Mouse (Mus musculus) liver, adult 2 months (tissue): ENCODE measurements at regions not wholly inside any gene's neighbourhood (a gene's known extent, or its start where the extent isn't known, plus 50 kb on each side); places are given as distances from the start of the nearest gene placed in this dataset.

Source experiments
- DNase-seq: peaks from one replicate; pipeline ENCODE4 v3.0.0-alpha.2; 2011; ENCODE audit warnings: low read depth, low spot score; ENCODE audit errors: extremely low read depth
- H3K27ac ChIP-seq: fragments of 200-500 bp; replicated peaks from 2 replicates; pipeline ENCODE4 v1.5.1; 2012; ENCODE audit warnings: low read depth, mild to moderate bottlenecking, control low read depth, inconsistent platforms, low read length; ENCODE audit not compliant: insufficient read depth
- H3K27me3 ChIP-seq: fragments of 200-500 bp; 2 replicates; pipeline ENCODE4 v1.6.1; 2012; ENCODE audit warnings: mild to moderate bottlenecking, moderate library complexity, low read length, inconsistent platforms; ENCODE audit not compliant: control insufficient read depth, insufficient read depth
- H3K36me3 ChIP-seq: fragments of 200-500 bp; 2 replicates; pipeline ENCODE4 v1.6.1; 2012; ENCODE audit warnings: low read length, inconsistent platforms; ENCODE audit not compliant: control insufficient read depth, insufficient read depth
- H3K4me1 ChIP-seq: fragments of 200-500 bp; 2 replicates; pipeline ENCODE4 v1.6.1; 2011; ENCODE audit warnings: low read length; ENCODE audit not compliant: control insufficient read depth, insufficient read depth
- H3K4me3 ChIP-seq: fragments of 200-500 bp; 2 replicates; pipeline ENCODE4 v1.5.1; 2011; ENCODE audit warnings: low read depth, mild to moderate bottlenecking, control low read depth, low read length, moderate library complexity; ENCODE audit not compliant: insufficient read depth
- H3K79me2 ChIP-seq: fragments of 200-500 bp; 2 replicates; pipeline ENCODE4 v1.6.1; 2012; ENCODE audit warnings: inconsistent platforms, mild to moderate bottlenecking, low read length, moderate library complexity; ENCODE audit not compliant: control insufficient read depth, insufficient read depth
- H3K9ac ChIP-seq: fragments of 200-500 bp; 2 replicates; pipeline ENCODE4 v1.6.1; 2012; ENCODE audit warnings: low read depth, mild to moderate bottlenecking, control low read depth, inconsistent platforms, low read length
- CTCF ChIP-seq: fragments of 200-500 bp; IDR thresholded peaks from 2 replicates; pipeline ENCODE4 v1.5.1; 2011; ENCODE audit warnings: low read depth, low read length, control low read depth
- POLR2A ChIP-seq: fragments of 200-500 bp; IDR thresholded peaks from 2 replicates; pipeline ENCODE4 v1.6.1; 2011; ENCODE audit warnings: low read length, control low read depth; ENCODE audit not compliant: insufficient read depth; ENCODE audit errors: extremely low read depth
- WGBS: fragments of 180-500 bp; shearing (Covaris S2); methylation state at CpG from one replicate; pipeline ENCODE4 v1.1.7; 2018; 5-methylcytosine and 5-hydroxymethylcytosine counted together

- Histone ChIP-seq H3K4me3 (no peak overlapping the region), H3K4me1 (no peaks in the 10 kb centered on the region; the same call in 1 of the 2 replicates), H3K27me3 (no peaks in the 10 kb centered on the region), H3K27ac (no peak overlapping the region; the same call in 1 of the 2 replicates), H3K9ac (no peak overlapping the region), H3K79me2 (no peaks in the 10 kb centered on the region), H3K36me3 (no peaks in the 10 kb centered on the region)
- 44% methylated on average over 2 of the region's 2 CpGs for WGBS
- TF ChIP-seq CTCF (no peak), POLR2A (no peak)
- peak; percentile 92 for DNase-seq
These were observed 117.7 kb downstream of the Pabpc5 start for GRCm38 (mm10) chrX:120044646-120045045.

DNA sequence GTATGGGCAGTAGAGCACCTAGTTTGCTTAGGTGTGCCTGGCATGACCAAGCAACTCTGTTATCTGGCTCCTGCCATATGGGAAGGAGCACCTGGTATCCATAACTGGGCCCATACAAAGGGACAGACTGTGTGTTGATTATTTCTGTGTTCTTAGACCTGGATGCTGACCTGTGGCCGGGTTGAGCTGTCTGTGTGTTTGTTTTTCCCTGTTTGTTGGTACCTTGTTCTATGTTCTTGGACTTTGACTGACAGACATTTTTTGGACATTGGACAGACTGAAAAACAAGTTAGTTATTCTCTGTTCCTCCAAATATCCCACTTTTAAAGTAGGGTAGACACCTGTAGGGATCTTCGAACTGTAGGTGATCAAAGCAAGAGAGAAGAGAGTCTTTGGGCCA lies 123.6 kb downstream of the Pabpc5 start:
- H3K27ac ChIP-seq: peak overlapping the region; percentile 100
- H3K27me3 ChIP-seq: no peaks in the 10 kb centered on the region
- H3K4me1 ChIP-seq: peaks cover 9% of the 10 kb centered on the region
- no peak overlapping the region for H3K4me3 ChIP-seq
- peak; percentile 92 for DNase-seq
- no peak overlapping the region for H3K9ac ChIP-seq
- no peaks in the 10 kb centered on the region for H3K36me3 ChIP-seq
- TF ChIP-seq POLR2A: no peak
- no peak for TF ChIP-seq CTCF
- WGBS: 26% methylated on average over 2 of the region's 2 CpGs
- no peaks in the 10 kb centered on the region for H3K79me2 ChIP-seq
